Comparison of ENCODE assay signal across 24 mouse cellular contexts in genomic region chr8:89012853-89013534, GRCm38 (mm10). TPM values are rescaled to one million over a fixed set of nuclear protein-coding genes. Genes with fewer than 3 reads are reported as not detected.
DNase-seq lines count a peak whose midpoint lies in the region; ATAC-seq and TF ChIP-seq lines count a peak whose summit lies in the region.
"Had no signal": no experiment of that assay in that cellular context is flagged by ENCODE, and none has a peak within 500 bp of the region (broad histone marks: within the 10 kb centered on the region; RNA-seq: fewer than 3 reads in every experiment).

No protein-coding gene starts in this region.

- H3K4me3 ChIP-seq in ES-E14 (ENCODE audit: insufficient read depth in 1 of 2, low read depth in 1 of 2, low read length in 2 of 2, poor library complexity in 1 of 2, severe bottlenecking in 1 of 2): peak overlapping the region in 1 of 2 experiments; percentile 34; a peak in 2 of 4 replicates
- H3K4me3 ChIP-seq in kidney, adult 2 months (ENCODE audit: insufficient read depth, low read depth, low read length): no peak overlapping the region
- no peak overlapping the region for H3K4me3 ChIP-seq in liver, embryonic 15.5 days (replicated peaks)
- H3K4me3 ChIP-seq: heart, embryonic 12.5 days; hindbrain, embryonic 13.5 days; limb, embryonic 10.5 days had no signal

- TF ChIP-seq CTCF in kidney, adult 2 months (conservative IDR thresholded peaks at IDR 0.05; ENCODE audit: insufficient read depth, insufficient read length, low read depth, low read length): no peak

- H3K36me3 ChIP-seq in ES-E14 (ENCODE audit: control insufficient read depth, insufficient read depth, low read length, poor library complexity, severe bottlenecking): no peaks in the 10 kb centered on the region
- H3K36me3 ChIP-seq in kidney, adult 2 months (ENCODE audit: control insufficient read depth, insufficient read depth, low read length): no peaks in the 10 kb centered on the region
- H3K36me3 ChIP-seq in liver, embryonic 15.5 days (replicated peaks): no peaks in the 10 kb centered on the region
- H3K36me3 ChIP-seq: forebrain, embryonic 10.5 days; G1E; heart, embryonic 12.5 days; hindbrain, embryonic 13.5 days; limb, embryonic 10.5 days had no signal

- intact Hi-C loops in gastrocnemius, postnatal 36 days (cut with DNase I): no loop called here

- peak overlapping the region; percentile 75; the same call in 1 of the 2 replicates for H3K9ac ChIP-seq in ES-E14 (ENCODE audit: insufficient read depth, low read depth, low read length, poor library complexity, severe bottlenecking)
- no peak overlapping the region for H3K9ac ChIP-seq in liver, embryonic 15.5 days
- H3K9ac ChIP-seq: heart, embryonic 12.5 days; hindbrain, embryonic 13.5 days; lung, embryonic 14.5 days had no signal

- DNase-seq in ES-E14 (ENCODE audit: low read depth, low spot score): no peak
- DNase-seq in kidney, adult 2 months: peak; percentile 93
- DNase-seq in kidney, postnatal 14 days: peak; percentile 74
- DNase-seq in adrenal gland, adult (ENCODE audit: inconsistent age in 2 of 2, low spot score in 1 of 2): no peak
- no peak for DNase-seq in gastrocnemius, postnatal 36 days
- no peak for DNase-seq in lung, adult 18-20 months
- DNase-seq: adrenal gland, postnatal 36 days; cerebellum, adult 18-20 months; heart, adult 11 months; heart, postnatal 14 days; layer of hippocampus, adult 9-11 months; lung, embryonic 14.5 days; lung, postnatal 36 days; retina, postnatal 1 day; thymus, postnatal 14 days had no signal

- in situ Hi-C loops in ES-E14 (cut with MboI; ENCODE audit: low sequenced_read_pairs in 2 of 2, unreplicated experiment in 2 of 2): no loop called here

- no peak for TF ChIP-seq POLR2A in kidney, adult 2 months (IDR thresholded peaks at IDR 0.05; ENCODE audit: low read depth, low read length)

- 49% methylated on average over 6 of the region's 6 CpGs for WGBS in kidney, adult 2 months
- 52% methylated on average over 6 of the region's 6 CpGs for WGBS in liver, embryonic 15.5 days (ENCODE audit: insufficient replicate concordance)

- H3K27me3 ChIP-seq in kidney, adult 2 months (replicated peaks; ENCODE audit: control insufficient read depth, insufficient read depth, low read length): no peaks in the 10 kb centered on the region
- peaks cover 7% of the 10 kb centered on the region for H3K27me3 ChIP-seq in liver, embryonic 15.5 days

- H3K9me3 ChIP-seq in ES-E14 (ENCODE audit: control insufficient read depth, insufficient read depth, low read depth, low read length): no peaks in the 10 kb centered on the region
- no peaks in the 10 kb centered on the region for H3K9me3 ChIP-seq in liver, embryonic 15.5 days (replicated peaks)
- H3K9me3 ChIP-seq: forebrain, embryonic 10.5 days; heart, embryonic 12.5 days; hindbrain, embryonic 13.5 days; limb, embryonic 10.5 days had no signal

- no peak overlapping the region for H3K4me2 ChIP-seq in liver, embryonic 15.5 days
- H3K4me2 ChIP-seq: hindbrain, embryonic 13.5 days; lung, embryonic 14.5 days had no signal

- ATAC-seq in liver, embryonic 15.5 days (ENCODE audit: insufficient read depth): peak; percentile 70
- ATAC-seq: inflammation-experienced regulatory T-cells, adult 6 months; midbrain, embryonic 16.5 days had no signal

- peak overlapping the region; percentile 89 for H3K27ac ChIP-seq in ES-E14 (ENCODE audit: insufficient read depth, low read depth, low read length, poor library complexity, severe bottlenecking)
- H3K27ac ChIP-seq in kidney, adult 2 months (ENCODE audit: insufficient read depth, low read depth, low read length): peak overlapping the region; percentile 98
- H3K27ac ChIP-seq in liver, embryonic 15.5 days (replicated peaks): peak overlapping the region; percentile 59
- H3K27ac ChIP-seq: forebrain, embryonic 10.5 days; hindbrain, embryonic 13.5 days; limb, embryonic 10.5 days had no signal

- peaks cover 24 to 41% of the 10 kb centered on the region in 2 experiments for H3K4me1 ChIP-seq in ES-E14 (ENCODE audit: control insufficient read depth in 2 of 2, insufficient read depth in 2 of 2, low read length in 2 of 2, poor library complexity in 1 of 2)
- H3K4me1 ChIP-seq in kidney, adult 2 months (ENCODE audit: control insufficient read depth, insufficient read depth, low read length): peaks cover 27% of the 10 kb centered on the region; the same call in 1 of the 2 replicates
- H3K4me1 ChIP-seq in liver, embryonic 15.5 days (replicated peaks): no peaks in the 10 kb centered on the region
- H3K4me1 ChIP-seq: heart, embryonic 12.5 days had no signal

TF ChIP-seq in ES-E14, 5 proteins besides CTCF, POLR2A, EP300 and RAD21:
- no peak for TF ChIP-seq ZNF384 (IDR thresholded peaks at IDR 0.05; ENCODE audit: low read depth, low read length)
- TF ChIP-seq CHD2 (IDR thresholded peaks at IDR 0.05; ENCODE audit: low read depth, low read length): no peak
- no peak for TF ChIP-seq ZC3H11A (IDR thresholded peaks at IDR 0.05; ENCODE audit: borderline replicate concordance, low read depth, low read length)
- no peak for TF ChIP-seq HCFC1 (IDR thresholded peaks at IDR 0.05; ENCODE audit: borderline replicate concordance, insufficient read depth, low read length)
- no peak for TF ChIP-seq MAFK (IDR thresholded peaks at IDR 0.05; ENCODE audit: insufficient read depth, low read depth, low read length)

RNA-seq across cellular contexts. Expression of gene Sall1, which starts 31.0 kb away (rescaled TPM):
- total RNA-seq in ES-E14 (2012; rRNA removed): 22.5 and 26.4 TPM in 2 replicates
- 26.0 and 34.0 TPM in 2 replicates for polyA plus RNA-seq in kidney, adult 2 months (2012; rRNA removed)
- 0.99 and 1.0 TPM in 2 replicates for polyA plus RNA-seq in liver, embryonic 15.5 days (2015; fragmentation: Nextera tagmentation; extraction: Ambion mirVana)
- total RNA-seq in gastrocnemius, postnatal 36 days (2021): not detected
- total RNA-seq: adrenal gland, postnatal 36 days; gastrocnemius, adult 8-10 months had no signal
- polyA plus RNA-seq: G1E; inflammation-experienced regulatory T-cells, adult 6 months had no signal

Comparison
In these comparisons a context has a peak if more than half of its experiments do, and no peak if none do; other contexts are left out.
1. DNase-seq: peak in kidney, adult 2 months (single experiment) and kidney, postnatal 14 days (single experiment); none in ES-E14 (single experiment), adrenal gland, adult (0 of 2), gastrocnemius, postnatal 36 days (0 of 2) and lung, adult 18-20 months (0 of 2).
2. RNA of gene Sall1, which starts 31.0 kb away (total RNA-seq): 22.5 to 26.4 TPM in ES-E14; not detected in gastrocnemius, postnatal 36 days; every median in the first group is over 10 times any median in the second.
3. Peak in every context shown above with its lines, with median percentiles within 50 percentile points of each other: H3K27ac ChIP-seq.